Mouse (Mus musculus): ENCODE measurements around the gene Ctnna3.
A peak's percentile ranks its signal among the peaks of the same experiment; 100 is the strongest.
"Not testable (repeated sequence)": the region's sequence is repeated elsewhere in the genome, so short reads cannot be mapped to it uniquely, and the experiment has no call there.

Gene Ctnna3

GRCm38 (mm10) chr10:63429785-63430305, at the start of gene Ctnna3:
Gene Ctnna3, plus strand, starts transcription at chr10:63430098.
- DNase-seq (ENCODE audit: low spot score): peak; percentile 70

DNA sequence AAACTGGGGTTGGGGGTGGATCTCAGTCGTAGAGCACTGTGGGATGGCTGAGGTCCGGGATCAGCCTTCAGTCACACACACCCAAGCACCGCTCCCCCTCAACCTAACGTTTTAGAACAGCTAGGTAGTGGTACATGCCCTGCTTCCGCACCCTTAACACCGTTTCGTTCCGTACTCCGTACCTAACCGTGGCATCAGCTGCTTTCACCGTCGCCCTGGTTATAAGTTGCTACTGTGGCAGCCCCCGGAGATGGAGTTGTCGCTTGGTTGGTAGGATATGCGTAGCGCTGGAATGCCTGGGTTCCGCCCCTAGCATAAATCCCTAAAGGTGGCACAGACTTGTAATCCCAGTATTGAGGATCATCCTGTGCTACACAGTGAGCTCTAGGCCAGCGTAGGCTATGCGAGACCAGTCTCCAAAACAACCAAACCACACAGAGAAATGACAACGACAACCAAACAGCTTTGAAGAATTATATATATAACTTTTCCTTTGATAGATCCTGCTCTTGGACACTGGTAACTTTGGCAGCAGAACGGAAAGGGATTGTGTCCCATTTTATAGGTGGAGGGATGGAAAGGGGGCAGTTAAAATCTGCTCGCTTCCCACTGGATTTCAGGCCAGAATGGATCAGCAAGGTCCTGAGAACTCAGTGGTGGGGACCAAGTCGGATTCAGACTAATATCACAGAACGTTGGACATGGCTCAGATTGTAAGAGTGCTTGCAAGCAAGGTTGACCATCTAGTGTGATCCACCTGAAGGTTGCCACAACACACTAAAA, 48.2 kb upstream of the Ctnna3 start, which contains the start of gene Sirt1:
Gene Sirt1, minus strand, starts transcription at position 207 of the 783 bp plus-strand sequence.
- no peak for DNase-seq (ENCODE audit: low spot score)

DNA sequence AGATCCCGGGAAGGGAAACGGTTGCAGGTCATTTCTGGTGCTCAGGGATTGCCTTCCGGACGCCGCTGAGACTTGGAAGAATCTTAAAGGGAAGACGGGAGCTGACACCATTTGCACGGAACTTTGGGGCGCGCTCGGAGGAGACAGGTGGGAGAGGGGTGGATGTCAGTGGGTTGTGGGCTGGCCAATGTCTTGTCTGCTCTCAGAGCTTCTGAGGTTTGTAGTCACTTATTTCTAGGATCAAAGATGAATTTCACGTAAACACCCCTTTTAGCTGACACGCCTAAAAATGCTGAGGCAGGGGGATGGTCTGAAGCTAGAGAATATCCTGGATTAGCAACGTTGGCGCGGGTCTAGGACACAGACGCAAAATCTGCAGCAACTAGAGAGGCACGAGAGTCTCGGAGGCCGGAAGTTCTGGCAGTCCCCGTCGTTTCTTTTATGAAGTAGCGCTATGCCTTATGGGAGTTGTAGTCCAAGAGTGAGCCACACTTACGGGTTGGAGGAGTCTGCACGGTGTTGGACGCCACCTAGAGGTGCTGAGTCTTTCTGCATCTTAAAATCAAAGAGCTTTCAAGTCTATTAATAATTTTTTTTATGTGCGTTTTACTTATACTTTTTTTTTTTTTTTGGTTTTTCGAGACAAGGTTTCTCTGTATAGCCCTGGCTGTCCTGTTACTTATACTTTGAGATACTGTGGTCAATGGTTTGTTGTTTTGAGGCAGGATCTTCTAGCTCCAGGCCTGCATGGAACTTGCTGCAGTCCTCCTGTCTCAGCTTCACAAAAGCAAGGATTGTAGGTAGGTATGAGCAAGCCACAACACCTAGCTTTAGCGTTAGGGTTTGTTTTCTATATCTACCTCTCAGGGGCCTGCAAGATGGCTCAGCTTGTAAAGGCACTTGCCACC, 47.3 kb upstream of the Ctnna3 start, which contains the start of gene Dnajc12:
Gene Dnajc12, plus strand, starts transcription at position 72 of the 908 bp plus-strand sequence.
- DNase-seq (ENCODE audit: low spot score): peak; percentile 61

DNA sequence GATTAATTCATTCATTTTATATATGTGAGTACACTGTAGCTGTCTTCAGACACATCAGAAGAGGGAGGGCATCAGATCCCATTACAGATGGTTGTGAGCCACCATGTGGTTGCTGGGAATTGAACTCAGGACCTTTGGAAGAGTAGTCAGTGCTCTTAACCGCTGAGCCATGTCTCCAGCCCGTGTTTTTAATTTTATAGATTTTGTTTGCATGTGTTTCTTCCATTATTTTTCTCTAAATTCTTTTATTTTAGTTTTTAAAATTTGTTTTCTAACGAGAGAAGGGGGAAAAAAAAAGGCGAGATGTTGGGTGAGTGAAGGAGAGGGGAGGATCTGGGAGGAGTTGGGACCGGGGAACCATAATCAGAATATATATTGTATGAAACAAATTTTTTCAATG, 44.0 kb upstream of the Ctnna3 start:
- not testable (repeated sequence) for DNase-seq (ENCODE audit: low spot score)

- peak; percentile 57 for DNase-seq (ENCODE audit: low spot score)
Observed at GRCm38 (mm10) chr10:63386444-63386843, 43.5 kb upstream of the Ctnna3 start.

DNA sequence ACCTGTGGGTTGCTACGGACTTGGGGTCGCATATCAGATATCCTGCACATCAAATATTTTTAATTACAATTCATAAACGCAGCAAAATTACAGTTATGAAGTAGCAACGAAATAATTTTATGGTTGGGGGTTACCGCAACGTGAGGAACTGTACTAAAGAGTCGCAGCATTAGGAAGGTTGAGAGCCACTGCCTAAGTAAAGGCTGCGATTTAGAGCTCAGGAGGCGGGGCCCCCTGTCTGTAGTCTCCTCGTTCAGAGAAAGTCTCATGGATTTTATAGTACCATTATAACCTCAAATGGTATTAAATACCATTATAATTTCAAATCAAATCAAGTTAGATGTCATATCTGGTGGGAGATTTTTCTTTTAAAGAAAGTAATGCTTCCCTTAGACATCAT, 42.9 kb upstream of the Ctnna3 start:
- DNase-seq (ENCODE audit: low spot score): no peak

DNA sequence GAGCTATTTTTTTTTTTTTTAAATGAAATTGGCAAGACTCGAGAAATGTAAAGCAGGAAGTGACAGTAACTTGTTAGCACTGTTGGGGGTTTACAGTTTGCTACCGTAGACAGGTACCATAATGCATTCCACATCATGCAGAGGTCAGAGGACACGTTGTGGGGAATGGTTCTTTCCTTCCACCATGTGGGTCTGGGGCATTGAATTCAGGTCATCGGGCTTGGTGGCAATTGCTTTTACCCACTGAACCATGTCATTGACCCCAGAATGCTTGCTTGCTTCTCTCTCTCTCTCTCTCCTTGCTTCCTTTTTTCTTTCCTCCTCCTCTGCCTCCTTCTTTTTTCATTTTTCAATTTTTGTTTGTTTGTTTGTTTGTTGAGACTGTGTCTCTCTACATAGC, 41.0 kb upstream of the Ctnna3 start:
- DNase-seq (ENCODE audit: low spot score): no peak

GRCm38 (mm10) chr10:63396963-63397362, 32.9 kb upstream of the Ctnna3 start:
- no peak for DNase-seq (ENCODE audit: low spot score)

DNA sequence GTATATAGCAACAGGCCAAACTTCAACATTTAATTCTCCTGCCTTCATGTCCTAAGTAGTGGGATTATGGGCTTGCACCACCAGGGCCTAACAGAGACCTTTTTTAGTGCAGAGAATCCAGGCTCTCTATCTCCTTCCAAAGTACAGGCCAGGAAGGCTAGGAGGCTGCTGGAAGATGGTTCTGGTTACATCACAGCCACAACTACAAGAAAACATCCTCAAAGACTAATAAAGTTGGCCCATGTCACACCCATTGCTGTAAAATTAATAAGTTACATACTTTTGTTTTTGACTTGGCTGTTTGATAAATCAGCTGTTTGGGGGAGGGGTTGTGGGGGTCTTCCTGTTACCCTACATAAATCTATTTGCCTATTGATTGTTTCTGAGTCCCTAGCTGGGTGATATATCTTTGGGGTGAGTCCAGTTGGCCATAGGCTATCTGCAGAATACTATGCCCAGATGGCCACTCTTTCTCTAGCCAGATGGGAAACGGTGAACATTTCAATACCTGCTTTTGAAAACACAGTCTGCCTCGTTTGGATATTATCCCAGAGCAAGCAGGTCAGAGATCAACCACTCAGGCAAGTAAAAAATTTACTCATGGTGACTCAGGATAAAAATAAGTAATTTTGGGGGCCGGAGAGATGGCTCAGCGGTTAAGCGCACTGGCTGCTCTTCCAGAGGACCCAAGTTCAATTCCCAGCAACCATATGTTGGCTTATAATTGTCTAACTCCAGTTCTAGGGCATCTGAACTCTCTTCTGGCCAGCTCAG, 27.0 kb upstream of the Ctnna3 start:
- no peak for DNase-seq (ENCODE audit: low spot score)

- DNase-seq (ENCODE audit: low spot score): no peak
Observed at GRCm38 (mm10) chr10:63403636-63404035, 26.3 kb upstream of the Ctnna3 start.

- DNase-seq (ENCODE audit: low spot score): no peak
Observed at GRCm38 (mm10) chr10:63410162-63410956, 19.5 kb upstream of the Ctnna3 start.

GRCm38 (mm10) chr10:63411674-63412073, 18.2 kb upstream of the Ctnna3 start:
- DNase-seq (ENCODE audit: low spot score): not testable (repeated sequence)

DNA sequence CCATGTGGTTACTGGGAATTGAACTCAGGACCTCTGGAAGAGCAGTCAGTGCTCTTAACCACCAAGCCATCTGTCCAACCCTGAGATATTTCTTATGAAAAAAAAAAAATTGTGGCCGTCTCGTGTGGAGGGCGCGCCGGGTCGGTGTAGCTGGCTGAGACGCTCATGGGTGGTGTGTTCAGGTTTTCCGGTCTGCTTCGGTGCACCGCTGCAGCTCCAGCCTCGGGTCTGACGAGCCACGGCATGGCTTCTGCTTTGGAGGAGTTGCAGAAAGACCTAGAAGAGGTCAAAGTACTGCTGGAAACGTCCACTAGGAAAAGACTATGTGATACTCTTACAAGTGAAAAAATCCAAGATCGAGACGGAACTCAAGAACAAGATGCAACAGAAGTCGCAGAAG, 17.1 kb upstream of the Ctnna3 start:
- no peak for DNase-seq (ENCODE audit: low spot score)

GRCm38 (mm10) chr10:63415287-63415686, 14.6 kb upstream of the Ctnna3 start:
- no peak for DNase-seq (ENCODE audit: low spot score)

DNA sequence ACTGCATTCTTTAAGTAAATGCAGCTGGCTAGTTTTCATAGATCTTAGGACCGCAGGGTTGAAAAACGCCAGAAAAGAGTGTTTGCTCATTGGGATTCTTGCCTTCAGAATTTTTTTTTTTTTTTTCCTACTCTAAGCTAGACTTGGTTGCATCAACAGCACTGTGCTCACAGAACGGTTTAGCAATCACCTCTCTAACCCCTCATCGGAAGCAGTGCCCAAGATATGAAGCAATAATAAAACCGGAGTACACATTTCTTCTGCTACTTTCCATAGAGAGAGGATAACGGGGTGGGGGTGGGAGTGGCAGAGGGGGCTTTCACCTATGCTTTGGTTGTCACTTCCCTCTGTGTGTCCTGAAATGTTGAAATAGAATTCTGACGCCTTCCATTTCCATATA, 14.0 kb upstream of the Ctnna3 start:
- no peak for DNase-seq (ENCODE audit: low spot score)

DNA sequence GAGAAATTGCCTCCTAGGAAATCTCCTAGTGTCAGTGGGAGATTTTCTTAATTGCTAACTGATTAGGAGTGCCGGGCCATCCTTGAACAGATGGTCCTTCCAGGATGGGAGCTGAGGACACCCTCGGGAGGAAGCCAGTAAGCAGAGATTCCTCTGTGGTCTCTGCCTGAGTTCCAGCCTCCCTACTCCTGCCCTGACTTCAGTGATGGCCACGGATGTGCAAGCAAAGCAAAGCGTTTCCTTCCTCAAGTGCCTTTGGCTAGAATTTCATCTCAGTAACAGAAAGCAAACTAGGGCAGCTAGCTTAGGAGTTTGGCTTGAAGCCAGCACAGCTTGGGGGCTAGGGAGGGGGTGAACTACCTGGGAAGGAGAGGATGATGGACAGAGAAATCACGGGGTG, 12.8 kb upstream of the Ctnna3 start:
- no peak for DNase-seq (ENCODE audit: low spot score)

DNA sequence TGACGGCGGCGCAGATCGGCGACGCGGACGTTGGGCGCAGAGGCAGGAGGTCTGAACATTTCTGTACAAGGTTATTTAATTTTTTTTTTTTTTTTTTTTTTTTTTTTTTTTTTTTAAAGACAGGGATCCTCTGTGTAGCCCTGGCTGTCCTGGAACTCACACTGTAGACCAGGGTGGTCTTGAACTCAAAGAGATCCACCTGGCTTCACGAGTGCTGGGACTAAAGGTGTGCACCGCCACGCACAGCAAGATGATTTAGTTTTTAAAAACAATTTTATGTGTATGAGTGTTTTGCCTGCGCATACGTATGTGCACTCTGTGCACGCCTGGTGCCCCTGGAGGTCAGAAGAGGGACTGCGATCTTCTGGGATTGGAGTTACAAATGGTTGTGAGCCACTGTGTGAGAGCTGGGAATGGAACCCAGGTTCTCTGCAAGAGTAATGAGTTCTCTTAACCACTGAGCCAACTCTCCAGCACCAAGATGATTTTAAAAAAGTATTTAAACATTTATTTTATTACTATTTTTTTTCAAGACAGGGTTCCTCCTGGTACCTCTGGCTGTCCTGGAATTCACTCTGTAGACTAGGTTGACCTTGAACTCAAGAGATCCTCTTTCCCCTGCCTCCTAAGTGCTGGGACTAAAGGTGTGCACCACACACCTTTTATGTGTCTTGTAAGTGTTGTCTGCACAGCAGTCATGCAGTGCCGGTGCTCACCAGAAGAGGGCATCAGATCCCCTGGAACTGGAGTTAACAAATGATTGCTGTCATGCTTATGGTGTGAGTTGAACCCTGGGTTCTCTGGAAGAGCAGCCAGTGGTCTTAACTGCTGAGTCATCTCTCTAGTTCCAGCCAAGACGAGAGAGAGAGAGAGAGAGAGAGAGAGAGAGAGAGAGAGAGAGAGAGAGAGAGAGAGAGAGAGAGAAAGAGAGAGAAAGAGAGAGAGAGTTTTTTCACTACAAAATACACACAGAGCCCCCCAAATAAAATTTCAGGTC, 7.9 kb upstream of the Ctnna3 start, which contains the start of gene Gm7075:
Gene Gm7075, minus strand, starts transcription at position 51 of the 997 bp plus-strand sequence.
- peak; percentile 36 for DNase-seq (ENCODE audit: low spot score)

DNA sequence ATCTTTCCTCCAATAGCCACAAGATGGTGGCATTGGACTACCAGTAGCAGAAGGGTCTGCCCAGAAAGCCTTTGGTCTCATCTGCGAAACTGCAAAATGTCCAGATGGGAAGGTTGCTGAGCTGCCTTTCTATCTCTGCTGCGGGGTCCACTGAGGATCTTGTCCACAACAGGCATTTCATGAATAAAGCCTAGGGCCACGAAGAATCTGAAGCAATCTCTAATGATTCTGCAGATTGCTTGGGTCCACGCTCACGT, 7.2 kb upstream of the Ctnna3 start:
- DNase-seq (ENCODE audit: low spot score): no peak

GRCm38 (mm10) chr10:63423591-63424474, 6.1 kb upstream of the Ctnna3 start:
- DNase-seq (ENCODE audit: low spot score): no peak
